Mouse (Mus musculus): Measurements from ENCODE around the gene Mrpl45.

The Mrpl45 gene

GRCm38 (mm10) chr11:97361948-97362648 lies 46.6 kb downstream of the Mrpl45 start, which contains the start of gene Socs7:
Gene Socs7, plus strand, starts transcription at chr11:97362551.
- DNase-seq (ENCODE audit: extremely low spot score, low spot score): peak; percentile 94

GRCm38 (mm10) chr11:97362649-97362942 lies 47.1 kb downstream of the Mrpl45 start:
- peak; percentile 72 for DNase-seq (ENCODE audit: extremely low spot score, low spot score)

- peak; percentile 68 for DNase-seq (ENCODE audit: extremely low spot score, low spot score)
These were observed 47.6 kb downstream of the Mrpl45 start for GRCm38 (mm10) chr11:97362943-97363643.

- no peak for DNase-seq (ENCODE audit: extremely low spot score, low spot score)
These were observed 48.1 kb downstream of the Mrpl45 start for GRCm38 (mm10) chr11:97363644-97363995.

- no peak for DNase-seq (ENCODE audit: extremely low spot score, low spot score)
These were observed 50.0 kb downstream of the Mrpl45 start for GRCm38 (mm10) chr11:97365556-97365955.

- no peak for DNase-seq (ENCODE audit: extremely low spot score, low spot score)
These were observed 53.0 kb downstream of the Mrpl45 start for GRCm38 (mm10) chr11:97368501-97368900.

GRCm38 (mm10) chr11:97370329-97371091 lies 55.0 kb downstream of the Mrpl45 start:
- DNase-seq (ENCODE audit: extremely low spot score, low spot score): no peak

GRCm38 (mm10) chr11:97372159-97372864 lies 56.8 kb downstream of the Mrpl45 start:
- DNase-seq (ENCODE audit: extremely low spot score, low spot score): no peak

GRCm38 (mm10) chr11:97373402-97373801 lies 57.9 kb downstream of the Mrpl45 start:
- DNase-seq (ENCODE audit: extremely low spot score, low spot score): no peak

All from neural tube, embryonic 10.5 days (tissue).